Mouse (Mus musculus) heart, embryonic 15.5 days (tissue): ENCODE measurements around the gene Zfp941. TPM values are rescaled to one million over a fixed set of nuclear protein-coding genes. Genes with fewer than 3 reads are reported as not detected.

Experiments
- ATAC-seq: fragments of 200-750 bp; cut with Nextera tagmentation; replicated peaks from 2 replicates; pipeline ENCODE4 v1.8.0; 2017; ENCODE audit warnings: low read depth, moderate TSS enrichment; ENCODE audit not compliant: insufficient number of reproducible peaks, insufficient read depth, low FRiP score
- H3K27ac ChIP-seq: fragments of 300-500 bp; sonication (generic); 2 replicates; pipeline ENCODE4 v1.5.1; 2015; ENCODE audit warnings: mild to moderate bottlenecking, inconsistent platforms
- H3K27me3 ChIP-seq: fragments of 300-500 bp; sonication (generic); 2 replicates; pipeline ENCODE4 v1.6.1; 2015; ENCODE audit warnings: inconsistent platforms
- H3K36me3 ChIP-seq: fragments of 300-500 bp; sonication (generic); 2 replicates; pipeline ENCODE4 v1.6.1; 2015; ENCODE audit warnings: mild to moderate bottlenecking, inconsistent platforms
- H3K4me1 ChIP-seq: fragments of 300-500 bp; sonication (generic); replicated peaks from 2 replicates; pipeline ENCODE4 v1.6.1; 2015; ENCODE audit warnings: inconsistent platforms
- H3K4me2 ChIP-seq: fragments of 300-500 bp; sonication (generic); 2 replicates; pipeline ENCODE4 v1.6.1; 2015; ENCODE audit warnings: inconsistent platforms, mild to moderate bottlenecking, moderate library complexity
- H3K4me3 ChIP-seq: fragments of 300-500 bp; sonication (generic); 2 replicates; pipeline ENCODE4 v1.5.1; 2015; ENCODE audit warnings: mild to moderate bottlenecking, inconsistent platforms
- H3K9ac ChIP-seq: fragments of 300-500 bp; sonication (generic); 2 replicates; pipeline ENCODE4 v1.6.1; 2015; ENCODE audit warnings: mild to moderate bottlenecking, inconsistent platforms
- H3K9me3 ChIP-seq: fragments of 300-500 bp; sonication (generic); replicated peaks from 2 replicates; pipeline ENCODE4 v1.6.1; 2016; ENCODE audit warnings: inconsistent platforms
- WGBS: fragments of 180-500 bp; shearing (Covaris S2); methylation state at CpG from one replicate; pipeline ENCODE4 v1.1.7; 2015; ENCODE audit warnings: mixed read lengths; 5-methylcytosine and 5-hydroxymethylcytosine counted together
- polyA plus RNA-seq: library from polyadenylated mRNA; unstranded; fragments of >200 nt; fragmentation: Nextera tagmentation; extraction: Ambion mirVana; gene quantifications from 2 replicates; pipeline ENCODE4 v1.2.1, GENCODE M21; 2015

Gene Zfp941
- polyA plus RNA-seq: 0.78 and 0.95 TPM in 2 replicates

- Histone ChIP-seq H3K36me3 (no peaks in the 10 kb centered on the region), H3K27ac (no peak within 1 kb of the TSS), H3K9ac (peak within 1 kb of the TSS; percentile 60), H3K4me1 (peaks cover 9% of the 10 kb centered on the region; the same call in 1 of the 2 replicates), H3K9me3 (no peaks in the 10 kb centered on the region), H3K4me3 (peak within 1 kb of the TSS; percentile 54), H3K4me2 (peak within 1 kb of the TSS; percentile 85), H3K27me3 (no peaks in the 10 kb centered on the region)
- no peak; the same call in 1 of the 2 replicates for ATAC-seq
- 2% methylated on average over 21 of the region's 21 CpGs for WGBS
Observed at GRCm38 (mm10) chr7:140821653-140822329, at the start of gene Zfp941. Zfp941 (minus strand) TSS chr7:140822178.

GRCm38 (mm10) chr7:140864761-140865160 is 42.8 kb upstream of the Zfp941 start:
- H3K4me2 ChIP-seq: no peak overlapping the region

GRCm38 (mm10) chr7:140860728-140861127 is 38.8 kb upstream of the Zfp941 start:
- H3K27ac ChIP-seq: no peak overlapping the region
- H3K4me3 ChIP-seq: no peak overlapping the region
- peaks cover 62% of the 10 kb centered on the region for H3K36me3 ChIP-seq
- WGBS: 90% methylated on average over 5 of the region's 5 CpGs
- H3K27me3 ChIP-seq: no peaks in the 10 kb centered on the region
- H3K4me1 ChIP-seq: peaks cover 20% of the 10 kb centered on the region
- H3K9me3 ChIP-seq: no peaks in the 10 kb centered on the region
- no peak for ATAC-seq
- no peak overlapping the region for H3K4me2 ChIP-seq
- H3K9ac ChIP-seq: no peak overlapping the region

More at GRCm38 (mm10) chr7:140864761-140865160, 42.8 kb upstream of the Zfp941 start:
- WGBS: 89% methylated on average over 12 of the region's 12 CpGs
- no peaks in the 10 kb centered on the region for H3K9me3 ChIP-seq
- H3K9ac ChIP-seq: no peak overlapping the region
- H3K4me1 ChIP-seq: no peaks in the 10 kb centered on the region
- peaks cover 71% of the 10 kb centered on the region for H3K36me3 ChIP-seq
- no peak overlapping the region for H3K27ac ChIP-seq
- no peak for ATAC-seq
- H3K4me3 ChIP-seq: no peak overlapping the region
- no peaks in the 10 kb centered on the region for H3K27me3 ChIP-seq

- peaks cover 27% of the 10 kb centered on the region for H3K4me1 ChIP-seq
- H3K36me3 ChIP-seq: peaks cover 58% of the 10 kb centered on the region
- H3K27me3 ChIP-seq: no peaks in the 10 kb centered on the region
- H3K9me3 ChIP-seq: no peaks in the 10 kb centered on the region
- H3K27ac ChIP-seq: no peak overlapping the region
- H3K9ac ChIP-seq: no peak overlapping the region
- H3K4me3 ChIP-seq: no peak overlapping the region
- ATAC-seq: no peak
- WGBS: 75% methylated on average over 6 of the region's 6 CpGs
- no peak overlapping the region for H3K4me2 ChIP-seq
Observed at GRCm38 (mm10) chr7:140859997-140860396, 38.0 kb upstream of the Zfp941 start.

GRCm38 (mm10) chr7:140858746-140859145 is 36.8 kb upstream of the Zfp941 start:
- Histone ChIP-seq H3K27ac (no peak overlapping the region), H3K9me3 (no peaks in the 10 kb centered on the region), H3K36me3 (peaks cover 55% of the 10 kb centered on the region), H3K27me3 (no peaks in the 10 kb centered on the region), H3K9ac (peak overlapping the region; percentile 95; the same call in 1 of the 2 replicates), H3K4me1 (peaks cover 32% of the 10 kb centered on the region), H3K4me3 (peak overlapping the region; percentile 97), H3K4me2 (peak overlapping the region; percentile 95)
- ATAC-seq: no peak
- WGBS: 90% methylated on average over 8 of the region's 8 CpGs

- Histone ChIP-seq H3K9me3 (no peaks in the 10 kb centered on the region), H3K4me2 (peak within 1 kb of the TSS; percentile 95), H3K4me3 (peak within 1 kb of the TSS; percentile 97), H3K27me3 (no peaks in the 10 kb centered on the region), H3K27ac (peak within 1 kb of the TSS; percentile 95), H3K9ac (peak within 1 kb of the TSS; percentile 95), H3K4me1 (peaks cover 32% of the 10 kb centered on the region), H3K36me3 (peaks cover 55% of the 10 kb centered on the region)
- ATAC-seq: 0 out of 2 replicates have a peak, but pooled peaks have one; percentile 4
- 28% methylated on average over 40 of the region's 40 CpGs for WGBS
Observed at GRCm38 (mm10) chr7:140857550-140858505, 35.9 kb upstream of the Zfp941 start, which contains the start of gene Bet1l. Bet1l (minus strand) TSS chr7:140857577.

GRCm38 (mm10) chr7:140856785-140857549 is 35.0 kb upstream of the Zfp941 start, which contains the start of gene Ric8a:
Ric8a (plus strand) TSS chr7:140856957.
- Histone ChIP-seq H3K4me3 (peak within 1 kb of the TSS; percentile 97), H3K4me1 (peaks cover 32% of the 10 kb centered on the region), H3K9me3 (no peaks in the 10 kb centered on the region), H3K27ac (peak within 1 kb of the TSS; percentile 95), H3K4me2 (peak within 1 kb of the TSS; percentile 95), H3K27me3 (no peaks in the 10 kb centered on the region), H3K36me3 (peaks cover 55% of the 10 kb centered on the region), H3K9ac (peak within 1 kb of the TSS; percentile 95)
- peak; percentile 82 for ATAC-seq
- under 1% methylated on average over 50 of the region's 50 CpGs for WGBS

- peak within 1 kb of the TSS; percentile 97 for H3K4me3 ChIP-seq
- no peaks in the 10 kb centered on the region for H3K9me3 ChIP-seq
- H3K27ac ChIP-seq: peak within 1 kb of the TSS; percentile 95
- H3K4me2 ChIP-seq: peak within 1 kb of the TSS; percentile 95
- H3K36me3 ChIP-seq: peaks cover 53% of the 10 kb centered on the region
- H3K27me3 ChIP-seq: no peaks in the 10 kb centered on the region
- under 1% methylated on average over 51 of the region's 51 CpGs for WGBS
- H3K4me1 ChIP-seq: peaks cover 32% of the 10 kb centered on the region
- H3K9ac ChIP-seq: peak within 1 kb of the TSS; percentile 95
- peak; percentile 78 for ATAC-seq
Observed at GRCm38 (mm10) chr7:140855860-140856784, 34.1 kb upstream of the Zfp941 start, which contains the start of gene Gm45785. Gm45785 (minus strand) TSS chr7:140856331.

- peaks cover 45% of the 10 kb centered on the region for H3K36me3 ChIP-seq
- H3K27ac ChIP-seq: peak overlapping the region; percentile 95; the same call in 1 of the 2 replicates
- ATAC-seq: no peak
- H3K4me3 ChIP-seq: peak overlapping the region; percentile 97
- peak overlapping the region; percentile 95 for H3K4me2 ChIP-seq
- H3K9ac ChIP-seq: peak overlapping the region; percentile 95
- no peaks in the 10 kb centered on the region for H3K27me3 ChIP-seq
- WGBS: 70% methylated on average over 9 of the region's 9 CpGs
- no peaks in the 10 kb centered on the region for H3K9me3 ChIP-seq
- H3K4me1 ChIP-seq: peaks cover 32% of the 10 kb centered on the region
Observed at GRCm38 (mm10) chr7:140855181-140855580, 33.2 kb upstream of the Zfp941 start.

GRCm38 (mm10) chr7:140854483-140854882 is 32.5 kb upstream of the Zfp941 start:
- 89% methylated on average over 18 of the region's 18 CpGs for WGBS
- no peak for ATAC-seq
- H3K4me1 ChIP-seq: peaks cover 29% of the 10 kb centered on the region
- no peak overlapping the region; the same call in 1 of the 2 replicates for H3K4me3 ChIP-seq
- no peak overlapping the region for H3K27ac ChIP-seq
- no peak overlapping the region for H3K9ac ChIP-seq
- no peak overlapping the region for H3K4me2 ChIP-seq
- H3K36me3 ChIP-seq: peaks cover 38% of the 10 kb centered on the region
- H3K27me3 ChIP-seq: no peaks in the 10 kb centered on the region
- H3K9me3 ChIP-seq: no peaks in the 10 kb centered on the region
